Mouse (Mus musculus) brain, embryonic 14.5 days (tissue): ENCODE measurements at regions not wholly inside any gene's neighbourhood (a gene's known extent, or its start where the extent isn't known, plus 50 kb on each side); places are given as distances from the start of the nearest gene placed in this dataset.

ENCODE experiments used
- CTCF ChIP-seq: fragments of 200-500 bp; IDR thresholded peaks from 2 replicates; pipeline ENCODE4 v1.5.1; 2012; ENCODE audit warnings: inconsistent platforms, mild to moderate bottlenecking, moderate library complexity, borderline replicate concordance; ENCODE audit not compliant: insufficient read depth, insufficient read length; ENCODE audit errors: extremely low read depth
- POLR2A ChIP-seq: fragments of 200-500 bp; IDR thresholded peaks from 2 replicates; pipeline ENCODE4 v1.6.1; 2012; ENCODE audit warnings: mild to moderate bottlenecking, inconsistent platforms, borderline replicate concordance; ENCODE audit not compliant: poor library complexity, insufficient read depth, insufficient read length, severe bottlenecking; ENCODE audit errors: extremely low read depth

DNA sequence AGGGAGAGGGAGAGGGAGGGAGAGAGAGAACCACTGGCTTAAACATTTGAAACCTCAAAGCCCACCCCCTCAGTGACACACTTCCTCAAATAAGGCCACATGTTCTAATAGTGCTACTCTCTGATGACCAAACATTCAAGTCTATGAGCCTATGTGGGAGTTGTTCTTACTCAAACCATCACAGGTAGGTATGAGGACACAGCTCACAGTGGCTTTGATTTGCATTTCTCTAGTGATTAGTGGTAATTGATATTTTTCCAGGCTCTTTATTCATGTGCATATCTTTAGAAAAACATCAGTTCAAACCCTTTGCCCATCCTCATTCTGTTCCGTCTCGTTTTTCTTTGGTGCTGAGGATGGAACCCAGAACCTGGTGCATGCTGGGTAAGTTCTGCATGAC lies 59.5 kb upstream of the Adtrp start:
- TF ChIP-seq CTCF, result no peak
- no peak for TF ChIP-seq POLR2A
